Mouse (Mus musculus): Measurements from ENCODE around the gene Col23a1.

GRCm38 (mm10) chr11:51371321-51371720 lies 81.6 kb downstream of the Col23a1 start:
- TF ChIP-seq CTCF (IDR thresholded peaks at IDR 0.05; ENCODE audit: borderline replicate concordance, insufficient read depth, low read length) (no peak), POLR2A (IDR thresholded peaks at IDR 0.05; ENCODE audit: low read depth, low read length) (no peak)

Measured in embryonic fibroblast, embryonic 13.5 days (primary cell).